ENCODE assay signal across 28 mouse cellular contexts in the genomic region with DNA sequence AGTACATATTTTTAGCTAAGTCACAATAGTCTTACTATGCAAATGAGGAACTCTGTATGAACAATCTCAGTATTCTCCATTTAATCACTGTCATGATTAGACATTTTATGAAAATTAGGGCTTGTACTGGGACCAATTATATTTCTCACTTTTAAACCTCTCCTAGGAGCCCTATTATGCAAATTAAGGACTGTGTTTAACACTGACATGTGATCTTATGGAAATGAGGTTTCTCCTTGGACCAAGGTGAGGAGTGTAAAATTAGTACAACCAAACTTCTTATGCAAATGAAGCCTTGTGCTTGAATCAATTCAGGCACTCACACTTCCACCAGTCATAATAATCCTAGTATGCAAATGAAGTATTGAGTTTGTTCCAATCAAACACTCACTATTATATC.
A peak's percentile ranks its signal among the peaks of the same experiment; 100 is the strongest.
DNase-seq lines count a peak whose midpoint lies in the region; ATAC-seq and TF ChIP-seq lines count a peak whose summit lies in the region.
"Had no signal": no experiment of that assay in that cellular context is flagged by ENCODE, and none has a peak within 500 bp of the region (broad histone marks: within the 10 kb centered on the region; RNA-seq: fewer than 3 reads in every experiment).

No protein-coding gene starts in this region.

- H3K4me1 ChIP-seq in hindbrain, embryonic 15.5 days (replicated peaks): no peaks in the 10 kb centered on the region
- no peaks in the 10 kb centered on the region for H3K4me1 ChIP-seq in hindbrain, embryonic 11.5 days (replicated peaks; ENCODE audit: control insufficient read depth, insufficient read depth, low read length)
- no peaks in the 10 kb centered on the region for H3K4me1 ChIP-seq in CH12.LX (ENCODE audit: control insufficient read depth in 1 of 2, insufficient read depth in 2 of 2)
- no peaks in the 10 kb centered on the region for H3K4me1 ChIP-seq in forebrain, embryonic 16.5 days (replicated peaks; ENCODE audit: control insufficient read depth, insufficient read depth, low read length)
- H3K4me1 ChIP-seq: heart, embryonic 13.5 days; limb, embryonic 10.5 days; limb, embryonic 15.5 days had no signal

- DNase-seq in hindbrain, embryonic 11.5 days (ENCODE audit: low spot score): no peak
- peak; percentile 31 for DNase-seq in CH12.LX (ENCODE audit: extremely low read depth)
- DNase-seq in brain, embryonic 18.5 days (ENCODE audit: low read depth, low spot score): peak; percentile 2
- no peak for DNase-seq in thymus, postnatal 4 days
- DNase-seq in spleen, postnatal 36 days (ENCODE audit: low spot score in 2 of 2): no peak
- DNase-seq: adrenal gland, postnatal 25 days; cerebellum, adult 8-10 months; cerebellum, postnatal 36 days; gastrocnemius, adult 2 months; heart, postnatal 10 days; kidney, adult 8-10 months; kidney, postnatal 4 days; layer of hippocampus, postnatal 36 days; lung, adult 2 months; lung, postnatal 10 days; spleen, adult 18-20 months; thymus, adult 18-20 months; thymus, postnatal 25 days had no signal

- H3K9ac ChIP-seq in hindbrain, embryonic 15.5 days: no peak overlapping the region
- no peak overlapping the region for H3K9ac ChIP-seq in hindbrain, embryonic 11.5 days (ENCODE audit: low read depth, low read length)
- H3K9ac ChIP-seq in CH12.LX (ENCODE audit: insufficient read depth, low read depth): no peak overlapping the region
- H3K9ac ChIP-seq in forebrain, embryonic 16.5 days (replicated peaks; ENCODE audit: low read depth, low read length): no peak overlapping the region
- H3K9ac ChIP-seq: heart, embryonic 13.5 days; limb, embryonic 15.5 days; liver, embryonic 14.5 days had no signal

- no peaks in the 10 kb centered on the region for H3K36me3 ChIP-seq in hindbrain, embryonic 15.5 days
- no peaks in the 10 kb centered on the region for H3K36me3 ChIP-seq in hindbrain, embryonic 11.5 days (ENCODE audit: control insufficient read depth, insufficient read depth, low read length)
- H3K36me3 ChIP-seq in CH12.LX (replicated peaks in 1 of 2; ENCODE audit: control insufficient read depth in 1 of 2, insufficient read depth in 1 of 2, low read length in 1 of 2): no peaks in the 10 kb centered on the region
- no peaks in the 10 kb centered on the region for H3K36me3 ChIP-seq in forebrain, embryonic 16.5 days (ENCODE audit: control insufficient read depth, insufficient read depth)
- H3K36me3 ChIP-seq: heart, embryonic 13.5 days; limb, embryonic 10.5 days; limb, embryonic 15.5 days had no signal

- TF ChIP-seq CTCF in CH12.LX (conservative IDR thresholded peaks at IDR 0.05 in 1 of 2, IDR thresholded peaks at IDR 0.05 in 1 of 2; ENCODE audit: low read depth in 2 of 2, low read length in 2 of 2): no peak

- H3K27me3 ChIP-seq in hindbrain, embryonic 15.5 days: no peaks in the 10 kb centered on the region
- no peaks in the 10 kb centered on the region for H3K27me3 ChIP-seq in hindbrain, embryonic 11.5 days (ENCODE audit: control insufficient read depth, insufficient read depth, low read length)
- H3K27me3 ChIP-seq in CH12.LX (replicated peaks): no peaks in the 10 kb centered on the region
- H3K27me3 ChIP-seq in forebrain, embryonic 16.5 days (replicated peaks; ENCODE audit: control insufficient read depth, insufficient read depth, low read length): no peaks in the 10 kb centered on the region
- H3K27me3 ChIP-seq: heart, embryonic 13.5 days; limb, embryonic 15.5 days had no signal

- H3K27ac ChIP-seq in hindbrain, embryonic 15.5 days (replicated peaks): no peak overlapping the region
- no peak overlapping the region for H3K27ac ChIP-seq in hindbrain, embryonic 11.5 days (ENCODE audit: low read depth, low read length)
- H3K27ac ChIP-seq in CH12.LX (ENCODE audit: insufficient read depth, low read depth): no peak overlapping the region
- H3K27ac ChIP-seq in forebrain, embryonic 16.5 days (ENCODE audit: low read length): no peak overlapping the region
- H3K27ac ChIP-seq: gastrocnemius, adult 2 months; heart, embryonic 13.5 days; kidney, postnatal 0 days; limb, embryonic 10.5 days; limb, embryonic 15.5 days; liver, embryonic 14.5 days; macrophage; stomach, postnatal 0 days had no signal

- TF ChIP-seq RAD21 in CH12.LX (IDR thresholded peaks at IDR 0.05; ENCODE audit: low read depth, low read length): no peak

- H3K9me3 ChIP-seq in hindbrain, embryonic 15.5 days: no peaks in the 10 kb centered on the region
- H3K9me3 ChIP-seq in hindbrain, embryonic 11.5 days (ENCODE audit: control insufficient read depth, low read length): no peaks in the 10 kb centered on the region
- H3K9me3 ChIP-seq in CH12.LX (replicated peaks; ENCODE audit: low read length): no peaks in the 10 kb centered on the region
- H3K9me3 ChIP-seq in forebrain, embryonic 16.5 days (ENCODE audit: control insufficient read depth, low read length): no peaks in the 10 kb centered on the region
- H3K9me3 ChIP-seq: heart, embryonic 13.5 days; limb, embryonic 10.5 days; limb, embryonic 15.5 days had no signal

- TF ChIP-seq EP300 in CH12.LX (IDR thresholded peaks at IDR 0.05; ENCODE audit: low read length): no peak

- no peak overlapping the region for H3K4me2 ChIP-seq in hindbrain, embryonic 15.5 days
- no peak overlapping the region for H3K4me2 ChIP-seq in hindbrain, embryonic 11.5 days (replicated peaks; ENCODE audit: low read depth, low read length)
- H3K4me2 ChIP-seq in CH12.LX (ENCODE audit: insufficient read depth, low read depth, poor library complexity, severe bottlenecking): no peak overlapping the region
- H3K4me2 ChIP-seq in forebrain, embryonic 16.5 days (ENCODE audit: low read length): no peak overlapping the region
- H3K4me2 ChIP-seq: heart, embryonic 13.5 days; limb, embryonic 15.5 days had no signal

- dilution Hi-C loops in CH12.LX (cut with MboI; ENCODE audit: extremely low pct_ligation_motif_present, extremely low pct_unique_long_range_greater_than_20kb, low sequenced_read_pairs): no loop called here

- in situ Hi-C loops in CH12.LX (cut with MboI; ENCODE audit: low pct_ligation_motif_present, low pct_unique_long_range_greater_than_20kb, low sequenced_read_pairs): no loop called here

- H3K4me3 ChIP-seq in hindbrain, embryonic 15.5 days: no peak overlapping the region
- H3K4me3 ChIP-seq in hindbrain, embryonic 11.5 days (ENCODE audit: low read depth, low read length): no peak overlapping the region
- no peak overlapping the region for H3K4me3 ChIP-seq in CH12.LX (replicated peaks in 1 of 3; ENCODE audit: low read depth in 2 of 3, low read length in 2 of 3, poor library complexity in 1 of 3)
- H3K4me3 ChIP-seq in forebrain, embryonic 16.5 days (replicated peaks; ENCODE audit: low read length): no peak overlapping the region
- H3K4me3 ChIP-seq: gastrocnemius, adult 2 months; heart, embryonic 13.5 days; limb, embryonic 10.5 days; limb, embryonic 15.5 days had no signal

- H3K79me2 ChIP-seq in CH12.LX (replicated peaks; ENCODE audit: control insufficient read depth, extremely low read depth, insufficient read depth, poor library complexity, severe bottlenecking): no peaks in the 10 kb centered on the region

- ATAC-seq in hindbrain, embryonic 15.5 days (ENCODE audit: low FRiP score, low read depth): 0 out of 2 replicates have a peak, but pooled peaks have one; percentile 63
- no peak for ATAC-seq in hindbrain, embryonic 11.5 days (ENCODE audit: low FRiP score)
- peak; percentile 84 for ATAC-seq in forebrain, embryonic 16.5 days
- ATAC-seq: intestine, embryonic 16.5 days had no signal

- no peak for TF ChIP-seq POLR2A in CH12.LX (IDR thresholded peaks at IDR 0.05; ENCODE audit: low read depth, low read length)

TF ChIP-seq in CH12.LX, 34 proteins besides CTCF, POLR2A, EP300 and RAD21:
- TF ChIP-seq RCOR1 (conservative IDR thresholded peaks at IDR 0.05; ENCODE audit: low read depth, low read length) (no peak), SIN3A (IDR thresholded peaks at IDR 0.05; ENCODE audit: low read length) (no peak), CHD2 (IDR thresholded peaks at IDR 0.05; ENCODE audit: low read length) (no peak), ZKSCAN1 (IDR thresholded peaks at IDR 0.05; ENCODE audit: borderline replicate concordance, low read depth, low read length) (no peak), SMC3 (IDR thresholded peaks at IDR 0.05; ENCODE audit: low read depth, low read length) (no peak), PAX5 (IDR thresholded peaks at IDR 0.05; ENCODE audit: low read length) (no peak), MXI1 (IDR thresholded peaks at IDR 0.05; ENCODE audit: low read depth, low read length) (no peak), E2F4 (IDR thresholded peaks at IDR 0.05; ENCODE audit: insufficient replicate concordance, low read depth, low read length) (no peak), USF1 (IDR thresholded peaks at IDR 0.05; ENCODE audit: low read depth, low read length) (no peak), MEF2A (IDR thresholded peaks at IDR 0.05; ENCODE audit: borderline replicate concordance, low read depth, low read length) (no peak), MAX (IDR thresholded peaks at IDR 0.05; ENCODE audit: low read length) (no peak), GABPA (IDR thresholded peaks at IDR 0.05; ENCODE audit: insufficient replicate concordance, low read depth, low read length) (no peak), ZC3H11A (IDR thresholded peaks at IDR 0.05; ENCODE audit: low read depth, low read length) (no peak), UBTF (IDR thresholded peaks at IDR 0.05; ENCODE audit: low read depth, low read length) (no peak), ZMIZ1 (IDR thresholded peaks at IDR 0.05; ENCODE audit: low read depth, low read length) (no peak), JUN (IDR thresholded peaks at IDR 0.05; ENCODE audit: insufficient read depth, low read depth, low read length) (no peak), MAZ (IDR thresholded peaks at IDR 0.05; ENCODE audit: low read depth, low read length) (no peak)

Comparison
In these comparisons a context has a peak if more than half of its experiments do, and no peak if none do; other contexts are left out.
1. DNase-seq: peak in CH12.LX (single experiment) and brain, embryonic 18.5 days (single experiment); none in hindbrain, embryonic 11.5 days (single experiment), thymus, postnatal 4 days (single experiment) and spleen, postnatal 36 days (0 of 2).